Mouse (Mus musculus): Measurements from ENCODE around the gene Ccm2l. TPM values are rescaled to one million over a fixed set of nuclear protein-coding genes. Genes with fewer than 3 reads are reported as not detected.

Ccm2l gene
- polyA plus RNA-seq, 1 experiment from 2014 or later = 2.3 TPM

- Histone ChIP-seq H3K4me3 (ENCODE audit: low read depth, low read length) (peak within 1 kb of the TSS; percentile 40), H3K4me1 (ENCODE audit: control insufficient read depth, insufficient read depth, low read length) (peaks cover 4% of the 10 kb centered on the region; the same call in 1 of the 2 replicates), H3K27me3 (ENCODE audit: control insufficient read depth, insufficient read depth, low read length) (peaks cover 26% of the 10 kb centered on the region), H3K36me3 (ENCODE audit: control insufficient read depth, insufficient read depth, low read length) (no peaks in the 10 kb centered on the region), H3K27ac (ENCODE audit: low read length) (no peak within 1 kb of the TSS), H3K9ac (replicated peaks; ENCODE audit: low read depth, low read length) (no peak within 1 kb of the TSS), H3K4me2 (replicated peaks; ENCODE audit: low read depth, low read length) (peak within 1 kb of the TSS; percentile 84), H3K9me3 (ENCODE audit: control insufficient read depth, low read depth, low read length) (no peaks in the 10 kb centered on the region)
- ATAC-seq (ENCODE audit: insufficient number of reproducible peaks, insufficient read depth, low FRiP score, low read depth) = peak; percentile 42; the same call in 1 of the 2 replicates
- whole genome bisulfite sequencing = 2% methylated on average over 54 of the region's 54 CpGs
Measured at GRCm38 (mm10) chr2:153031126-153032082, 34.4 kb upstream of the Ccm2l start, which contains the start of gene Xkr7. Gene Xkr7 (plus strand): TSS chr2:153031852.

GRCm38 (mm10) chr2:153032083-153032842, 33.5 kb upstream of the Ccm2l start:
- peak; percentile 56 for ATAC-seq (ENCODE audit: insufficient number of reproducible peaks, insufficient read depth, low FRiP score, low read depth)
- Histone ChIP-seq H3K4me1 (ENCODE audit: control insufficient read depth, insufficient read depth, low read length) (peaks cover 4% of the 10 kb centered on the region; the same call in 1 of the 2 replicates), H3K4me3 (ENCODE audit: low read depth, low read length) (peak overlapping the region; percentile 40), H3K36me3 (ENCODE audit: control insufficient read depth, insufficient read depth, low read length) (no peaks in the 10 kb centered on the region), H3K27ac (ENCODE audit: low read length) (no peak overlapping the region), H3K9ac (replicated peaks; ENCODE audit: low read depth, low read length) (no peak overlapping the region), H3K27me3 (ENCODE audit: control insufficient read depth, insufficient read depth, low read length) (peaks cover 26% of the 10 kb centered on the region), H3K9me3 (ENCODE audit: control insufficient read depth, low read depth, low read length) (no peaks in the 10 kb centered on the region), H3K4me2 (replicated peaks; ENCODE audit: low read depth, low read length) (peak overlapping the region; percentile 84)
- 2% methylated on average over 50 of the region's 58 CpGs for WGBS

GRCm38 (mm10) chr2:153032973-153033372, 32.8 kb upstream of the Ccm2l start:
- peaks cover 4% of the 10 kb centered on the region; the same call in 1 of the 2 replicates for H3K4me1 ChIP-seq (ENCODE audit: control insufficient read depth, insufficient read depth, low read length)
- H3K36me3 ChIP-seq (ENCODE audit: control insufficient read depth, insufficient read depth, low read length) = no peaks in the 10 kb centered on the region
- H3K9me3 ChIP-seq (ENCODE audit: control insufficient read depth, low read depth, low read length) = no peaks in the 10 kb centered on the region
- 0 out of 2 replicates have a peak overlapping the region, but pooled peaks have one; percentile 40 for H3K4me3 ChIP-seq (ENCODE audit: low read depth, low read length)
- H3K9ac ChIP-seq (replicated peaks; ENCODE audit: low read depth, low read length) = no peak overlapping the region
- ATAC-seq (ENCODE audit: insufficient number of reproducible peaks, insufficient read depth, low FRiP score, low read depth) = no peak
- no peak overlapping the region for H3K27ac ChIP-seq (ENCODE audit: low read length)
- no peak overlapping the region for H3K4me2 ChIP-seq (replicated peaks; ENCODE audit: low read depth, low read length)
- H3K27me3 ChIP-seq (ENCODE audit: control insufficient read depth, insufficient read depth, low read length) = peaks cover 26% of the 10 kb centered on the region
- 18% methylated on average over 4 of the region's 4 CpGs for WGBS

- no peak overlapping the region for H3K4me3 ChIP-seq (ENCODE audit: low read depth, low read length)
- no peak for ATAC-seq (ENCODE audit: insufficient number of reproducible peaks, insufficient read depth, low FRiP score, low read depth)
- peaks cover 26% of the 10 kb centered on the region for H3K27me3 ChIP-seq (ENCODE audit: control insufficient read depth, insufficient read depth, low read length)
- H3K36me3 ChIP-seq (ENCODE audit: control insufficient read depth, insufficient read depth, low read length) = no peaks in the 10 kb centered on the region
- H3K9me3 ChIP-seq (ENCODE audit: control insufficient read depth, low read depth, low read length) = no peaks in the 10 kb centered on the region
- WGBS = 68% methylated on average over 5 of the region's 5 CpGs
- H3K9ac ChIP-seq (replicated peaks; ENCODE audit: low read depth, low read length) = no peak overlapping the region
- peaks cover 4% of the 10 kb centered on the region; the same call in 1 of the 2 replicates for H3K4me1 ChIP-seq (ENCODE audit: control insufficient read depth, insufficient read depth, low read length)
- no peak overlapping the region for H3K27ac ChIP-seq (ENCODE audit: low read length)
- H3K4me2 ChIP-seq (replicated peaks; ENCODE audit: low read depth, low read length) = no peak overlapping the region
Measured at GRCm38 (mm10) chr2:153033545-153034230, 32.1 kb upstream of the Ccm2l start.

- no peak overlapping the region for H3K27ac ChIP-seq (ENCODE audit: low read length)
- H3K4me1 ChIP-seq (ENCODE audit: control insufficient read depth, insufficient read depth, low read length) = peaks cover 3% of the 10 kb centered on the region; the same call in 1 of the 2 replicates
- peaks cover 9% of the 10 kb centered on the region for H3K27me3 ChIP-seq (ENCODE audit: control insufficient read depth, insufficient read depth, low read length)
- H3K9ac ChIP-seq (replicated peaks; ENCODE audit: low read depth, low read length) = no peak overlapping the region
- ATAC-seq (ENCODE audit: insufficient number of reproducible peaks, insufficient read depth, low FRiP score, low read depth) = no peak
- no peaks in the 10 kb centered on the region for H3K36me3 ChIP-seq (ENCODE audit: control insufficient read depth, insufficient read depth, low read length)
- no peak overlapping the region for H3K4me2 ChIP-seq (replicated peaks; ENCODE audit: low read depth, low read length)
- no peaks in the 10 kb centered on the region for H3K9me3 ChIP-seq (ENCODE audit: control insufficient read depth, low read depth, low read length)
- no peak overlapping the region for H3K4me3 ChIP-seq (ENCODE audit: low read depth, low read length)
- WGBS = 31% methylated on average over 2 of the region's 2 CpGs
Measured at GRCm38 (mm10) chr2:153036690-153037089, 29.1 kb upstream of the Ccm2l start.

GRCm38 (mm10) chr2:153043886-153044285, 21.9 kb upstream of the Ccm2l start:
- no peaks in the 10 kb centered on the region for H3K9me3 ChIP-seq (ENCODE audit: control insufficient read depth, low read depth, low read length)
- no peak for ATAC-seq (ENCODE audit: insufficient number of reproducible peaks, insufficient read depth, low FRiP score, low read depth)
- H3K36me3 ChIP-seq (ENCODE audit: control insufficient read depth, insufficient read depth, low read length) = no peaks in the 10 kb centered on the region
- no peak overlapping the region for H3K9ac ChIP-seq (replicated peaks; ENCODE audit: low read depth, low read length)
- H3K27me3 ChIP-seq (ENCODE audit: control insufficient read depth, insufficient read depth, low read length) = no peaks in the 10 kb centered on the region
- no peak overlapping the region for H3K4me3 ChIP-seq (ENCODE audit: low read depth, low read length)
- H3K27ac ChIP-seq (ENCODE audit: low read length) = no peak overlapping the region
- WGBS = 30% methylated on average over 3 of the region's 3 CpGs
- H3K4me2 ChIP-seq (replicated peaks; ENCODE audit: low read depth, low read length) = no peak overlapping the region
- no peaks in the 10 kb centered on the region for H3K4me1 ChIP-seq (ENCODE audit: control insufficient read depth, insufficient read depth, low read length)

GRCm38 (mm10) chr2:153045884-153046299, 19.9 kb upstream of the Ccm2l start:
- Histone ChIP-seq H3K27ac (ENCODE audit: low read length) (no peak overlapping the region), H3K4me1 (ENCODE audit: control insufficient read depth, insufficient read depth, low read length) (no peaks in the 10 kb centered on the region), H3K9ac (replicated peaks; ENCODE audit: low read depth, low read length) (no peak overlapping the region), H3K4me3 (ENCODE audit: low read depth, low read length) (no peak overlapping the region), H3K9me3 (ENCODE audit: control insufficient read depth, low read depth, low read length) (no peaks in the 10 kb centered on the region), H3K4me2 (replicated peaks; ENCODE audit: low read depth, low read length) (no peak overlapping the region), H3K36me3 (ENCODE audit: control insufficient read depth, insufficient read depth, low read length) (no peaks in the 10 kb centered on the region), H3K27me3 (ENCODE audit: control insufficient read depth, insufficient read depth, low read length) (no peaks in the 10 kb centered on the region)
- ATAC-seq (ENCODE audit: insufficient number of reproducible peaks, insufficient read depth, low FRiP score, low read depth) = 0 out of 2 replicates have a peak, but pooled peaks have one; percentile 63
- WGBS = 20% methylated on average over 8 of the region's 8 CpGs
